Mouse (Mus musculus): ENCODE results near the gene Snrpa1.
"Not testable (repeated sequence)": the region's sequence is repeated elsewhere in the genome, so short reads cannot be mapped to it uniquely, and the experiment has no call there.

The Snrpa1 gene

GRCm38 (mm10) chr7:66058703-66059102, at the start of gene Snrpa1:
TSS of gene Snrpa1 (plus strand) at chr7:66059003.
- DNase-seq (ENCODE audit: extremely low read depth, low read depth), result no peak

GRCm38 (mm10) chr7:66010518-66010917, 48.3 kb upstream of the Snrpa1 start:
- no peak for DNase-seq (ENCODE audit: extremely low read depth, low read depth)

- no peak for DNase-seq (ENCODE audit: extremely low read depth, low read depth)
Observed at GRCm38 (mm10) chr7:66027747-66028146, 31.1 kb upstream of the Snrpa1 start.

- no peak for DNase-seq (ENCODE audit: extremely low read depth, low read depth)
Observed at GRCm38 (mm10) chr7:66028766-66029512, 29.9 kb upstream of the Snrpa1 start.

- DNase-seq (ENCODE audit: extremely low read depth, low read depth), result no peak
Observed at GRCm38 (mm10) chr7:66036809-66037208, 22.0 kb upstream of the Snrpa1 start.

- DNase-seq (ENCODE audit: extremely low read depth, low read depth), result no peak
Observed at GRCm38 (mm10) chr7:66038261-66038660, 20.5 kb upstream of the Snrpa1 start.

GRCm38 (mm10) chr7:66038730-66039129, 20.1 kb upstream of the Snrpa1 start:
- DNase-seq (ENCODE audit: extremely low read depth, low read depth), result no peak

- no peak for DNase-seq (ENCODE audit: extremely low read depth, low read depth)
Observed at GRCm38 (mm10) chr7:66040026-66040814, 18.6 kb upstream of the Snrpa1 start.

GRCm38 (mm10) chr7:66043552-66044459, 15.0 kb upstream of the Snrpa1 start, which contains the start of gene Gm45213:
TSS of gene Gm45213 (plus strand) at chr7:66043602.
- DNase-seq (ENCODE audit: extremely low read depth, low read depth), result no peak

GRCm38 (mm10) chr7:66044617-66045016, 14.2 kb upstream of the Snrpa1 start:
- no peak for DNase-seq (ENCODE audit: extremely low read depth, low read depth)

- DNase-seq (ENCODE audit: extremely low read depth, low read depth), result no peak
Observed at GRCm38 (mm10) chr7:66046921-66047918, 11.6 kb upstream of the Snrpa1 start.

GRCm38 (mm10) chr7:66047975-66048374, 10.8 kb upstream of the Snrpa1 start:
- DNase-seq (ENCODE audit: extremely low read depth, low read depth), result no peak

GRCm38 (mm10) chr7:66048446-66049230, 10.2 kb upstream of the Snrpa1 start:
- DNase-seq (ENCODE audit: extremely low read depth, low read depth), result no peak

GRCm38 (mm10) chr7:66053946-66054483, 4.8 kb upstream of the Snrpa1 start:
- DNase-seq (ENCODE audit: extremely low read depth, low read depth), result no peak

- DNase-seq (ENCODE audit: extremely low read depth, low read depth), result not testable (repeated sequence)
Observed at GRCm38 (mm10) chr7:66055356-66055755, 3.4 kb upstream of the Snrpa1 start.

GRCm38 (mm10) chr7:66060066-66060956, 1.5 kb downstream of the Snrpa1 start:
- peak; percentile 73 for DNase-seq (ENCODE audit: extremely low read depth, low read depth)

GRCm38 (mm10) chr7:66061057-66061456, 2.3 kb downstream of the Snrpa1 start:
- no peak for DNase-seq (ENCODE audit: extremely low read depth, low read depth)

GRCm38 (mm10) chr7:66076411-66076810, 17.6 kb downstream of the Snrpa1 start:
- no peak for DNase-seq (ENCODE audit: extremely low read depth, low read depth)
